Mouse (Mus musculus) hindbrain, embryonic 16.5 days (tissue): ENCODE measurements around the gene Lingo3. TPM values are rescaled to one million over a fixed set of nuclear protein-coding genes. Genes with fewer than 3 reads are reported as not detected.
"Not testable (repeated sequence)": the region's sequence is repeated elsewhere in the genome, so short reads cannot be mapped to it uniquely, and the experiment has no call there.

Experiments
- ATAC-seq: fragments of 200-750 bp; cut with Nextera tagmentation; 2 replicates; pipeline ENCODE4 v1.8.0; 2017; ENCODE audit warnings: moderate TSS enrichment, moderate library complexity
- H3K27ac ChIP-seq: fragments of 300-500 bp; sonication (generic); 2 replicates; pipeline ENCODE4 v1.5.1; 2014; ENCODE audit warnings: low read depth, mild to moderate bottlenecking, control low read depth, low read length, moderate library complexity
- H3K27me3 ChIP-seq: fragments of 300-500 bp; sonication (generic); replicated peaks from 2 replicates; pipeline ENCODE4 v1.6.1; 2014; ENCODE audit warnings: low read length; ENCODE audit not compliant: control insufficient read depth, insufficient read depth
- H3K36me3 ChIP-seq: fragments of 300-500 bp; sonication (generic); 2 replicates; pipeline ENCODE4 v1.6.1; 2014; ENCODE audit warnings: mild to moderate bottlenecking, low read length, moderate library complexity, mixed read lengths; ENCODE audit not compliant: control insufficient read depth, insufficient read depth
- H3K4me1 ChIP-seq: fragments of 300-500 bp; sonication (generic); 2 replicates; pipeline ENCODE4 v1.6.1; 2014; ENCODE audit warnings: low read depth, low read length; ENCODE audit not compliant: control insufficient read depth, insufficient read depth
- H3K4me2 ChIP-seq: fragments of 300-500 bp; sonication (generic); 2 replicates; pipeline ENCODE4 v1.6.1; 2014; ENCODE audit warnings: mild to moderate bottlenecking, low read length, control low read depth, moderate library complexity
- H3K4me3 ChIP-seq: fragments of 300-500 bp; sonication (generic); 2 replicates; pipeline ENCODE4 v1.5.1; 2014; ENCODE audit warnings: mild to moderate bottlenecking, low read length, control low read depth, moderate library complexity
- H3K9ac ChIP-seq: fragments of 300-500 bp; sonication (generic); 2 replicates; pipeline ENCODE4 v1.6.1; 2014; ENCODE audit warnings: low read depth, mild to moderate bottlenecking, control low read depth, low read length, moderate library complexity
- H3K9me3 ChIP-seq: fragments of 300-500 bp; sonication (generic); 2 replicates; pipeline ENCODE4 v1.6.1; 2014; ENCODE audit warnings: mild to moderate bottlenecking, low read length, moderate library complexity; ENCODE audit not compliant: control insufficient read depth
- WGBS: fragments of 180-500 bp; shearing (Covaris S2); extraction: QIAGEN DNeasy Blood & Tissue Kit; methylation state at CpG from one replicate; pipeline ENCODE4 v1.1.7; 2014; 5-methylcytosine and 5-hydroxymethylcytosine counted together
- polyA plus RNA-seq: library from polyadenylated mRNA; unstranded; fragments of >200 nt; fragmentation: Nextera tagmentation; extraction: Ambion mirVana; gene quantifications from 2 replicates; pipeline ENCODE4 v1.2.1, GENCODE M21; 2015

Lingo3 gene
- polyA plus RNA-seq, 1 experiment from 2014 or later, result 23.3 TPM

- Histone ChIP-seq H3K9ac (0 out of 2 replicates have a peak overlapping the region, but pooled peaks have one; percentile 11), H3K4me2 (no peak overlapping the region), H3K4me3 (no peak overlapping the region), H3K36me3 (no peaks in the 10 kb centered on the region), H3K27ac (no peak overlapping the region), H3K9me3 (no peaks in the 10 kb centered on the region), H3K27me3 (no peaks in the 10 kb centered on the region), H3K4me1 (no peaks in the 10 kb centered on the region)
- no peak for ATAC-seq
- WGBS, result 64% methylated on average over 3 of the region's 3 CpGs
These were observed 24.4 kb downstream of the Lingo3 start for GRCm38 (mm10) chr10:80819406-80819805.

GRCm38 (mm10) chr10:80818599-80819281 is 25.1 kb downstream of the Lingo3 start:
- Histone ChIP-seq H3K27ac (no peak overlapping the region), H3K4me2 (no peak overlapping the region), H3K36me3 (no peaks in the 10 kb centered on the region), H3K4me3 (no peak overlapping the region), H3K27me3 (no peaks in the 10 kb centered on the region), H3K9ac (no peak overlapping the region), H3K9me3 (no peaks in the 10 kb centered on the region), H3K4me1 (no peaks in the 10 kb centered on the region)
- WGBS, result 57% methylated on average over 6 of the region's 6 CpGs
- ATAC-seq, result no peak

- WGBS, result 81% methylated on average over 7 of the region's 7 CpGs
- not testable (repeated sequence) for H3K27ac ChIP-seq, H3K9me3 ChIP-seq, H3K4me2 ChIP-seq, H3K9ac ChIP-seq, H3K27me3 ChIP-seq, ATAC-seq, H3K36me3 ChIP-seq, H3K4me3 ChIP-seq, H3K4me1 ChIP-seq
These were observed 25.9 kb downstream of the Lingo3 start for GRCm38 (mm10) chr10:80817955-80818354.

GRCm38 (mm10) chr10:80817164-80817563 is 26.7 kb downstream of the Lingo3 start:
- no peak overlapping the region for H3K9ac ChIP-seq
- H3K27me3 ChIP-seq, result no peaks in the 10 kb centered on the region
- no peaks in the 10 kb centered on the region for H3K36me3 ChIP-seq
- H3K27ac ChIP-seq, result no peak overlapping the region
- no peaks in the 10 kb centered on the region for H3K9me3 ChIP-seq
- no peak for ATAC-seq
- WGBS, result 78% methylated on average over 2 of the region's 2 CpGs
- H3K4me2 ChIP-seq, result no peak overlapping the region
- no peak overlapping the region for H3K4me3 ChIP-seq
- no peaks in the 10 kb centered on the region for H3K4me1 ChIP-seq

GRCm38 (mm10) chr10:80816303-80816702 is 27.5 kb downstream of the Lingo3 start:
- H3K4me3 ChIP-seq, H3K9me3 ChIP-seq, H3K27ac ChIP-seq, H3K36me3 ChIP-seq, ATAC-seq, H3K4me1 ChIP-seq, H3K4me2 ChIP-seq, H3K27me3 ChIP-seq, H3K9ac ChIP-seq: not testable (repeated sequence)
- 76% methylated on average over 3 of the region's 3 CpGs for WGBS

GRCm38 (mm10) chr10:80814800-80815199 is 29.0 kb downstream of the Lingo3 start:
- Histone ChIP-seq H3K4me2 (no peak overlapping the region), H3K9me3 (no peaks in the 10 kb centered on the region), H3K4me1 (no peaks in the 10 kb centered on the region; the same call in 1 of the 2 replicates), H3K4me3 (no peak overlapping the region), H3K36me3 (no peaks in the 10 kb centered on the region), H3K27me3 (peaks cover 7% of the 10 kb centered on the region), H3K9ac (no peak overlapping the region), H3K27ac (no peak overlapping the region)
- WGBS, result 65% methylated on average over 7 of the region's 7 CpGs
- ATAC-seq, result no peak

GRCm38 (mm10) chr10:80813366-80813765 is 30.5 kb downstream of the Lingo3 start, which contains the start of gene Jsrp1:
TSS of gene Jsrp1 (minus strand) at chr10:80813498.
- no peak within 1 kb of the TSS for H3K4me3 ChIP-seq
- H3K4me1 ChIP-seq, result peaks cover 6% of the 10 kb centered on the region; the same call in 1 of the 2 replicates
- H3K9me3 ChIP-seq, result no peaks in the 10 kb centered on the region
- no peak within 1 kb of the TSS; the same call in 1 of the 2 replicates for H3K9ac ChIP-seq
- H3K27ac ChIP-seq, result no peak within 1 kb of the TSS
- no peak for ATAC-seq
- WGBS, result 74% methylated on average over 4 of the region's 4 CpGs
- H3K4me2 ChIP-seq, result no peak within 1 kb of the TSS
- peaks cover 16% of the 10 kb centered on the region for H3K27me3 ChIP-seq
- no peaks in the 10 kb centered on the region for H3K36me3 ChIP-seq

- Histone ChIP-seq H3K27ac (no peak overlapping the region), H3K9ac (no peak overlapping the region; the same call in 1 of the 2 replicates), H3K9me3 (no peaks in the 10 kb centered on the region), H3K27me3 (peaks cover 16% of the 10 kb centered on the region), H3K4me3 (no peak overlapping the region), H3K36me3 (no peaks in the 10 kb centered on the region), H3K4me2 (no peak overlapping the region), H3K4me1 (peaks cover 7% of the 10 kb centered on the region; the same call in 1 of the 2 replicates)
- 63% methylated on average over 5 of the region's 5 CpGs for WGBS
- no peak for ATAC-seq
These were observed 31.3 kb downstream of the Lingo3 start for GRCm38 (mm10) chr10:80812391-80813041.

GRCm38 (mm10) chr10:80810084-80810483 is 33.8 kb downstream of the Lingo3 start:
- ATAC-seq, result no peak

More at GRCm38 (mm10) chr10:80810084-80810483, 33.8 kb downstream of the Lingo3 start:
- peaks cover 22% of the 10 kb centered on the region for H3K4me1 ChIP-seq
- whole genome bisulfite sequencing, result 6% methylated on average over 20 of the region's 20 CpGs
- peaks cover 18% of the 10 kb centered on the region for H3K27me3 ChIP-seq
- H3K27ac ChIP-seq, result no peak overlapping the region
- H3K36me3 ChIP-seq, result peaks cover 2% of the 10 kb centered on the region; the same call in 1 of the 2 replicates
- peak overlapping the region; percentile 21 for H3K4me2 ChIP-seq
- H3K9ac ChIP-seq, result 0 out of 2 replicates have a peak overlapping the region, but pooled peaks have one; percentile 27
- H3K4me3 ChIP-seq, result peak overlapping the region; percentile 3; the same call in 1 of the 2 replicates
- no peaks in the 10 kb centered on the region for H3K9me3 ChIP-seq
